Mouse (Mus musculus): ENCODE measurements at regions not wholly inside any gene's neighbourhood (a gene's known extent, or its start where the extent isn't known, plus 50 kb on each side); places are given as distances from the start of the nearest gene placed in this dataset.

- Histone ChIP-seq H3K4me1 (ENCODE audit: control insufficient read depth, insufficient read depth, low read length) (no peaks in the 10 kb centered on the region), H3K4me3 (ENCODE audit: insufficient read depth, low read length) (no peak overlapping the region), H3K27ac (ENCODE audit: insufficient read depth, low read depth, low read length) (no peak overlapping the region)
- TF ChIP-seq POLR2A (IDR thresholded peaks at IDR 0.05; ENCODE audit: borderline replicate concordance, low read depth, low read length) (no peak), CTCF (IDR thresholded peaks at IDR 0.05; ENCODE audit: low read depth, low read length) (no peak)
Measured at GRCm38 (mm10) chr9:61186541-61187420, 185.4 kb upstream of the Tle3 start.

GRCm38 (mm10) chr9:61187713-61188399, 184.3 kb upstream of the Tle3 start:
- TF ChIP-seq POLR2A (IDR thresholded peaks at IDR 0.05; ENCODE audit: borderline replicate concordance, low read depth, low read length) = no peak
- no peak for TF ChIP-seq CTCF (IDR thresholded peaks at IDR 0.05; ENCODE audit: low read depth, low read length)
- no peak overlapping the region for H3K4me3 ChIP-seq (ENCODE audit: insufficient read depth, low read length)
- H3K27ac ChIP-seq (ENCODE audit: insufficient read depth, low read depth, low read length) = no peak overlapping the region
- H3K4me1 ChIP-seq (ENCODE audit: control insufficient read depth, insufficient read depth, low read length) = no peaks in the 10 kb centered on the region

GRCm38 (mm10) chr9:61189295-61189694, 182.9 kb upstream of the Tle3 start:
- no peaks in the 10 kb centered on the region for H3K4me1 ChIP-seq (ENCODE audit: control insufficient read depth, insufficient read depth, low read length)
- no peak overlapping the region for H3K27ac ChIP-seq (ENCODE audit: insufficient read depth, low read depth, low read length)
- TF ChIP-seq POLR2A (IDR thresholded peaks at IDR 0.05; ENCODE audit: borderline replicate concordance, low read depth, low read length) = no peak
- TF ChIP-seq CTCF (IDR thresholded peaks at IDR 0.05; ENCODE audit: low read depth, low read length) = no peak
- H3K4me3 ChIP-seq (ENCODE audit: insufficient read depth, low read length) = no peak overlapping the region

GRCm38 (mm10) chr9:61199077-61199753, 173.0 kb upstream of the Tle3 start:
- Histone ChIP-seq H3K4me1 (ENCODE audit: control insufficient read depth, insufficient read depth, low read length) (no peaks in the 10 kb centered on the region), H3K4me3 (ENCODE audit: insufficient read depth, low read length) (no peak overlapping the region), H3K27ac (ENCODE audit: insufficient read depth, low read depth, low read length) (no peak overlapping the region)
- TF ChIP-seq CTCF (IDR thresholded peaks at IDR 0.05; ENCODE audit: low read depth, low read length) (no peak), POLR2A (IDR thresholded peaks at IDR 0.05; ENCODE audit: borderline replicate concordance, low read depth, low read length) (no peak)

- no peak overlapping the region for H3K27ac ChIP-seq (ENCODE audit: insufficient read depth, low read depth, low read length)
- H3K4me1 ChIP-seq (ENCODE audit: control insufficient read depth, insufficient read depth, low read length) = no peaks in the 10 kb centered on the region
- no peak overlapping the region for H3K4me3 ChIP-seq (ENCODE audit: insufficient read depth, low read length)
- TF ChIP-seq POLR2A (IDR thresholded peaks at IDR 0.05; ENCODE audit: borderline replicate concordance, low read depth, low read length) (no peak), CTCF (IDR thresholded peaks at IDR 0.05; ENCODE audit: low read depth, low read length) (no peak)
Measured at GRCm38 (mm10) chr9:61199891-61200290, 172.3 kb upstream of the Tle3 start.

GRCm38 (mm10) chr9:61200295-61200955, 171.7 kb upstream of the Tle3 start:
- H3K4me3 ChIP-seq (ENCODE audit: insufficient read depth, low read length) = no peak overlapping the region
- H3K27ac ChIP-seq (ENCODE audit: insufficient read depth, low read depth, low read length) = no peak overlapping the region
- TF ChIP-seq CTCF (IDR thresholded peaks at IDR 0.05; ENCODE audit: low read depth, low read length) = no peak
- TF ChIP-seq POLR2A (IDR thresholded peaks at IDR 0.05; ENCODE audit: borderline replicate concordance, low read depth, low read length) = no peak
- H3K4me1 ChIP-seq (ENCODE audit: control insufficient read depth, insufficient read depth, low read length) = no peaks in the 10 kb centered on the region

- Histone ChIP-seq H3K4me3 (ENCODE audit: insufficient read depth, low read length) (no peak overlapping the region), H3K4me1 (ENCODE audit: control insufficient read depth, insufficient read depth, low read length) (no peaks in the 10 kb centered on the region), H3K27ac (ENCODE audit: insufficient read depth, low read depth, low read length) (no peak overlapping the region)
- TF ChIP-seq POLR2A (IDR thresholded peaks at IDR 0.05; ENCODE audit: borderline replicate concordance, low read depth, low read length) (no peak), CTCF (IDR thresholded peaks at IDR 0.05; ENCODE audit: low read depth, low read length) (no peak)
Measured at GRCm38 (mm10) chr9:61205049-61205448, 167.1 kb upstream of the Tle3 start.

- Histone ChIP-seq H3K4me3 (ENCODE audit: insufficient read depth, low read length) (no peak overlapping the region), H3K4me1 (ENCODE audit: control insufficient read depth, insufficient read depth, low read length) (no peaks in the 10 kb centered on the region), H3K27ac (ENCODE audit: insufficient read depth, low read depth, low read length) (no peak overlapping the region)
- TF ChIP-seq POLR2A (IDR thresholded peaks at IDR 0.05; ENCODE audit: borderline replicate concordance, low read depth, low read length) (no peak), CTCF (IDR thresholded peaks at IDR 0.05; ENCODE audit: low read depth, low read length) (no peak)
Measured at GRCm38 (mm10) chr9:61206725-61207365, 165.3 kb upstream of the Tle3 start.

All from bone marrow macrophage, adult 2 months (primary cell).